Mouse (Mus musculus) embryonic fibroblast, embryonic 13.5 days (primary cell): ENCODE measurements around the gene Rgs16.

ENCODE experiments used
- CTCF ChIP-seq: IDR thresholded peaks from 2 replicates; pipeline ENCODE4 v1.5.1; 2011; ENCODE audit warnings: mild to moderate bottlenecking, control low read depth, low read length, moderate library complexity, borderline replicate concordance; ENCODE audit not compliant: insufficient read depth
- POLR2A ChIP-seq: IDR thresholded peaks from 2 replicates; pipeline ENCODE4 v1.6.1; 2011; ENCODE audit warnings: low read depth, mild to moderate bottlenecking, control low read depth, low read length, moderate library complexity

DNA sequence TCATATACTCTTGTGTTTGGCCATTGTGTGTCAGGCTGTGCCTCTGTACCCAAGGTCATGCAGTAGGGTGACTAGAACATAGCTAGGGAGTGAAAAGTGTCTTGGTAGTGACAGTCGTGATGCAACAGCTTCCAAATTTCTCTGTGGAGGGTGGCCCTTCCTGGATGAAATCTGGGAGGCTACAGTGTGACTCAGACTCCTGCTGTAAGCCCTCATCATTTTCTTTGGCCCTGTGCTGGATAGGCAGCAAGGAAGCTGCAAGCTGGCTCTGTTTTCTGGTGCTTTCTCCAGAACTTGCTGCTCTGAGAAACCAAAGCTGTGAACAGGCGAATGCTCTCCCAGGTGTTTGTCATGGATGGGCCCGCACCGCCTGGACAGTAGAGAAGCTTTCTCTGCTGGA lies 43.6 kb upstream of the Rgs16 start:
- TF ChIP-seq CTCF (no peak), POLR2A (no peak)
